Mouse (Mus musculus) forebrain, embryonic 14.5 days (tissue): ENCODE data around the gene Nek10. TPM values are rescaled to one million over a fixed set of nuclear protein-coding genes. Genes with fewer than 3 reads are reported as not detected.
A peak's percentile ranks its signal among the peaks of the same experiment; 100 is the strongest.
"Not testable (repeated sequence)": the region's sequence is repeated elsewhere in the genome, so short reads cannot be mapped to it uniquely, and the experiment has no call there.

Experiments used
- ATAC-seq: fragments of 200-750 bp; cut with Nextera tagmentation; 2 replicates; pipeline ENCODE4 v1.8.0; 2017; ENCODE audit warnings: mild to moderate bottlenecking, moderate library complexity
- DNase-seq: peaks from one replicate; pipeline ENCODE4 v3.0.0-alpha.2; 2015; ENCODE audit warnings: low spot score
- H3K27ac ChIP-seq: fragments of 300-500 bp; sonication (generic); 2 replicates; pipeline ENCODE4 v1.5.1; 2014; ENCODE audit warnings: low read depth, mild to moderate bottlenecking, control low read depth, low read length, moderate library complexity
- H3K27me3 ChIP-seq: fragments of 300-500 bp; sonication (generic); replicated peaks from 2 replicates; pipeline ENCODE4 v1.6.1; 2014; ENCODE audit warnings: low read length, control low read depth, mixed read lengths; ENCODE audit not compliant: control insufficient read depth, insufficient read depth
- H3K36me3 ChIP-seq: fragments of 300-500 bp; sonication (generic); 2 replicates; pipeline ENCODE4 v1.6.1; 2014; ENCODE audit warnings: low read length, control low read depth; ENCODE audit not compliant: control insufficient read depth, insufficient read depth
- H3K4me1 ChIP-seq: fragments of 300-500 bp; sonication (generic); 2 replicates; pipeline ENCODE4 v1.6.1; 2014; ENCODE audit warnings: antibody characterized with exemption, low read length, control low read depth; ENCODE audit not compliant: control insufficient read depth, insufficient read depth
- H3K4me2 ChIP-seq: fragments of 300-500 bp; sonication (generic); 2 replicates; pipeline ENCODE4 v1.6.1; 2014; ENCODE audit warnings: mild to moderate bottlenecking, control low read depth, low read length
- H3K4me3 ChIP-seq: fragments of 300-500 bp; sonication (generic); 2 replicates; pipeline ENCODE4 v1.5.1; 2014; ENCODE audit warnings: low read depth, low read length, control low read depth
- H3K9ac ChIP-seq: fragments of 300-500 bp; sonication (generic); 2 replicates; pipeline ENCODE4 v1.6.1; 2014; ENCODE audit warnings: mild to moderate bottlenecking, low read length, control low read depth, moderate library complexity
- H3K9me3 ChIP-seq: fragments of 300-500 bp; sonication (generic); replicated peaks from 2 replicates; pipeline ENCODE4 v1.6.1; 2016; ENCODE audit warnings: low read length, control low read depth, mixed read lengths; ENCODE audit not compliant: control insufficient read depth
- WGBS: fragments of 180-500 bp; shearing (Covaris S2); extraction: QIAGEN DNeasy Blood & Tissue Kit; methylation state at CpG from one replicate; pipeline ENCODE4 v1.1.7; 2014; 5-methylcytosine and 5-hydroxymethylcytosine counted together
- polyA plus RNA-seq: library from polyadenylated mRNA; unstranded; fragments of >200 nt; fragmentation: Nextera tagmentation; extraction: Ambion mirVana; gene quantifications from 2 replicates; pipeline ENCODE4 v1.2.1, GENCODE M21; 2014

The Nek10 gene
- polyA plus RNA-seq, 1 experiment from 2014 or later = 0.04 TPM

DNA sequence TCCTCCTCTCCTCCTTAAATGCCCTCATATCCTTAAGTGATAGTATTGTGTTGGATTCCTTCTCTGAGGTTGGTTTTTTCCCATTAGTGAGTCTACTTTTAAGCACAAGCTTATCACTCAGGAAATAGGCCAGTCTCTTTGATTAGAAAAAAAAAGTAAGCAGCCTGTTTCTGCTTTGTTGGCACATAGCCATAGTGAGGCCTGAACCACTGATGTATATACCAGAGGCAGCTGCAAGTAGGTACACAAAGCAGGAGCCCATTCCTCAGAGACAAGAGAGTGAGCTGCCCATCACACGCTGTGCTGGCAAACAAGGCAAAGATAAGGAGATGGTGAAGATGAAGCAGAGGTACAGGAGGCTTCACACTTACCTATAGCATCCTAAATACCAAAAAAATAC lies 184.2 kb downstream of the Nek10 start:
- ATAC-seq (no peak), DNase-seq (peak; percentile 17)
- H3K36me3 ChIP-seq = no peaks in the 10 kb centered on the region
- no peaks in the 10 kb centered on the region for H3K4me1 ChIP-seq
- no peaks in the 10 kb centered on the region for H3K27me3 ChIP-seq
- WGBS = 52% methylated on average over 1 of the region's 1 CpGs
- no peak overlapping the region for H3K9ac ChIP-seq
- no peak overlapping the region for H3K27ac ChIP-seq
- no peaks in the 10 kb centered on the region for H3K9me3 ChIP-seq
- no peak overlapping the region for H3K4me2 ChIP-seq
- H3K4me3 ChIP-seq = no peak overlapping the region

DNA sequence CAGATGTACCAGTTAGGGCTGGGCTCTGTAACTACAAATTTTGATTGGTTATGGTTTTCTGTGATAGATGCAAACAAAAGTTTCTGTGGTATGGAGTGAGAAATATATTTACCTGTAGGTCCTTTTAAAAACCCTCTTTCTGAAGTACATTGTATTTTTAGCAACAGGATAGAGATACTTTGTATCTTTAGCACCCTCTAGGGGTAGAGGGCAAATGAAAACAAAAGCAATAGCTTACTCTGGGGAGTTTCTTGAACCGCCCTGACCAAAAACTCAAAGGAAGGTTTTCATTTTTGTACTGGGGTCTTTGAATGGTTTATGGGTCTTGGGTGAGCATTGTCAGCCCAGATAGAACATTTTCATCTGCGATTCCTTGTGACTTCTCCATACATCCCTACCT lies 188.4 kb downstream of the Nek10 start:
- H3K4me3 ChIP-seq = no peak overlapping the region
- 91% methylated on average over 2 of the region's 2 CpGs for WGBS
- no peaks in the 10 kb centered on the region for H3K4me1 ChIP-seq
- H3K27me3 ChIP-seq = no peaks in the 10 kb centered on the region
- ATAC-seq (no peak), DNase-seq (no peak)
- H3K9me3 ChIP-seq = no peaks in the 10 kb centered on the region
- no peak overlapping the region for H3K4me2 ChIP-seq
- no peak overlapping the region for H3K9ac ChIP-seq
- H3K36me3 ChIP-seq = no peaks in the 10 kb centered on the region
- H3K27ac ChIP-seq = no peak overlapping the region

- Histone ChIP-seq H3K4me2 (no peak overlapping the region), H3K4me3 (no peak overlapping the region), H3K27ac (no peak overlapping the region), H3K4me1 (no peaks in the 10 kb centered on the region), H3K36me3 (no peaks in the 10 kb centered on the region), H3K9me3 (no peaks in the 10 kb centered on the region), H3K27me3 (no peaks in the 10 kb centered on the region), H3K9ac (no peak overlapping the region)
- no peak for DNase-seq
- WGBS = 81% methylated on average over 4 of the region's 4 CpGs
- no peak for ATAC-seq
Observed at GRCm38 (mm10) chr14:15011408-15011807, 208.2 kb downstream of the Nek10 start.

- no peak overlapping the region for H3K9ac ChIP-seq
Observed at GRCm38 (mm10) chr14:15014799-15015198, 211.6 kb downstream of the Nek10 start.

DNA sequence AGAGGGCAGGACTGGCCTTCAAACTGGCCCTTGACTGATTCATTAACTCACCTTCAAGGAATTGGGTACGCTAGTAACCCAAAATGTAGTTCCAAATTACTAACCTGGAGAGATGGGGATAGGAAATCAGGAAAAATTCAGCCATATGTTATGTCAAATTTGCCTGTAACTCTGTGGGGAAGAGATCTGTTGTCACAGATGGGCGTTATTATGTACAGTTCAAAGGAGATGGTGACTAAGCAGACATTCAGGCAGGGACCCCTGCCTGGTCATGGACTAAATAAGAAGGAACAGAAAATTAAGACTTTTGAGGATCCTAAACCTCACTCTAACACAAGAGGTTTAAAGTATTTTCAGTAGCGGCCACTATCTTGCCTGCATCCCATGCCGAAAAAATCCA lies 227.4 kb downstream of the Nek10 start:
- not testable (repeated sequence) for H3K4me1 ChIP-seq, H3K27me3 ChIP-seq, H3K27ac ChIP-seq, H3K4me2 ChIP-seq, DNase-seq, H3K9me3 ChIP-seq, ATAC-seq, H3K9ac ChIP-seq, H3K36me3 ChIP-seq, H3K4me3 ChIP-seq
- WGBS = 95% methylated on average over 4 of the region's 4 CpGs

More at GRCm38 (mm10) chr14:15014799-15015198, 211.6 kb downstream of the Nek10 start:
- H3K4me3 ChIP-seq = no peak overlapping the region
- H3K9me3 ChIP-seq = no peaks in the 10 kb centered on the region
- DNase-seq (no peak), ATAC-seq (no peak)
- no peak overlapping the region for H3K4me2 ChIP-seq
- WGBS = 88% methylated on average over 2 of the region's 2 CpGs
- no peaks in the 10 kb centered on the region for H3K36me3 ChIP-seq
- H3K4me1 ChIP-seq = no peaks in the 10 kb centered on the region
- H3K27me3 ChIP-seq = no peaks in the 10 kb centered on the region
- no peak overlapping the region for H3K27ac ChIP-seq

GRCm38 (mm10) chr14:15034638-15035037 lies 231.4 kb downstream of the Nek10 start:
- H3K27me3 ChIP-seq, H3K4me2 ChIP-seq, H3K9ac ChIP-seq, H3K4me1 ChIP-seq, H3K9me3 ChIP-seq, H3K36me3 ChIP-seq, DNase-seq, H3K4me3 ChIP-seq, ATAC-seq, H3K27ac ChIP-seq: not testable (repeated sequence)
- 54% methylated on average over 8 of the region's 8 CpGs for WGBS

GRCm38 (mm10) chr14:15048186-15048585 lies 245.0 kb downstream of the Nek10 start:
- no peaks in the 10 kb centered on the region for H3K36me3 ChIP-seq
- WGBS = 81% methylated on average over 4 of the region's 4 CpGs

DNA sequence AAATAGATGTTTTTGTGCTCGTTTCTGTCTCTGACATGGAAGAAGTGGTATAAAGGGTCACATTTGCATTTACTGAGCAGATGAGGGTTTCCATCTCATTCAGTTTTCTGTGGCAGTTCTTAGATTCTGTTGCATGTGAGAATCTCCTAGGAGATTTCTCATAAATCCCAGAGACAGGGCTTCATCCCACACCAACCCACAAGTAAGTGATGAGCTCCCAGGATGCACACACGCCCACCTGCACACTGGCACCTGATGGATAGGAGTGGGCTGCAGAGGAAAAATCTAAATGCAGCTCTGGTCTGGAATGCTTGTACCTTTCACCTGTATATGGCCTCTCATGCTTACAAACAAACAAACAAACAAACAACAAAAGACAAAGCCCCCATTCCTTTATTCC lies 258.3 kb downstream of the Nek10 start:
- WGBS = 88% methylated on average over 2 of the region's 2 CpGs
- no peak overlapping the region for H3K4me2 ChIP-seq
- H3K36me3 ChIP-seq = no peaks in the 10 kb centered on the region
- no peak for ATAC-seq
- H3K9ac ChIP-seq = no peak overlapping the region
- H3K4me3 ChIP-seq = no peak overlapping the region
- no peak for DNase-seq
- H3K27me3 ChIP-seq = no peaks in the 10 kb centered on the region
- H3K9me3 ChIP-seq = no peaks in the 10 kb centered on the region
- H3K4me1 ChIP-seq = no peaks in the 10 kb centered on the region; the same call in 1 of the 2 replicates
- no peak overlapping the region for H3K27ac ChIP-seq

More at GRCm38 (mm10) chr14:15048186-15048585, 245.0 kb downstream of the Nek10 start:
- no peak for ATAC-seq
- H3K4me2 ChIP-seq = no peak overlapping the region
- H3K9me3 ChIP-seq = no peaks in the 10 kb centered on the region
- no peaks in the 10 kb centered on the region for H3K4me1 ChIP-seq
- no peak overlapping the region for H3K9ac ChIP-seq
- H3K27me3 ChIP-seq = no peaks in the 10 kb centered on the region
- no peak overlapping the region for H3K27ac ChIP-seq
- H3K4me3 ChIP-seq = no peak overlapping the region
- no peak for DNase-seq
